Mouse (Mus musculus): Measurements from ENCODE around the gene Grm8. TPM values are rescaled to one million over a fixed set of nuclear protein-coding genes. Genes with fewer than 3 reads are reported as not detected.

Gene Grm8
- total RNA-seq, 2 experiments from 2014 or later: not detected

DNA sequence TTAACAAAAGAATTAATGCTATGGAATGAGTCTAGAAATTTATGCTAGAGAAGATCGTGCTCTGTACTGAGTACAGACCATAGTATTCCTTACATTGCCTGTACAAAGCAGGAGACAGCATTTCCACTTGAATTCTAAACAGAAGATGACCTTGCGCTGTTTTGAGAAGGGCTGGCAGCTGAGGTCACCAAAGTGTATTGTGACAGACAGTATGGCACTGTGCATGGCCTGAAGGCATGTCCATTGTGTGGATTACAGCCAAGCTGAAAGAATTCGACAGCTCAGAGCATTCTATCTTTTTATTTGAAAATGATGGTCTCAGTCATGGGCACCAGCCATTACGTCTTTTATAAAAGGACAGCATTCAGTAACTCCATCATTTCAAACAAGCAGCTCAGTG lies 517.5 kb downstream of the Grm8 start:
- no peak for DNase-seq

DNA sequence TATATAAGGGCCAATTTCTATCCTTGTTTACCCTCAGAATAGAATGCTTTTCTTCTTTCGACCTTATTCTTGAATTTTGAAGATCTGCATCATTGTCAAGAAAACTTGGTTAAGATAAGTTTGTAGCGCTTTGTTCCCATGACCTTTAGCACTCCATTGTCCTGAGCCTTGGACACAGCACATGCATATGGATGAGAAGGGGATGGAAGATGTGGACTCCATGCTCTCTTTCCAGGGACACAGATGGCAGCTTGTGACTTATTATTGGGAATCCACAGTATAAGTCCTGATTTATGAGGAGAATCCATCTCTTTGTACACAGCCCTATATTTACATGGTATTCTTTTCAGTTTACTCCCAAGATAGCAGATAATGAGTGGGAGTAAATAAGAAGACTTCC lies 554.5 kb downstream of the Grm8 start:
- no peak for DNase-seq

DNA sequence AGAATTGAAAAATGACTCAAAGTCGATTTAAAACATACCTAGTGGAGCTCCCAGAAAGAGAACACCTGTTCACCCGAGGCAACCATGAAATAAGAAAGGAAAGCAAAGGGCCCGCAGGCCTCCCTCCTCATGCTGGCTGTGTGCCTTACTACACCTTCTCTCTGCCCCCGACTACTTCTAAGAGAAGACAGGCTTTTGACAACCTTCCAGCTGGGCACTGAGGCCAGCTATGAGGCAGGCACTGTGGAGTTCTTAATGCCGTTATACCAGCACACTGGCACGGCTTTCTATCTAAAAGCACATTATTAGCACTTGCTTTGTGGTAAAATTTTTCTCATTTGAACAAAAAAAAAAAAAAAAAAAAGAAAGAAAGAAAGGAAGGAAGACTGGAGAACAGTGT lies 589.5 kb downstream of the Grm8 start:
- no peak for DNase-seq

DNA sequence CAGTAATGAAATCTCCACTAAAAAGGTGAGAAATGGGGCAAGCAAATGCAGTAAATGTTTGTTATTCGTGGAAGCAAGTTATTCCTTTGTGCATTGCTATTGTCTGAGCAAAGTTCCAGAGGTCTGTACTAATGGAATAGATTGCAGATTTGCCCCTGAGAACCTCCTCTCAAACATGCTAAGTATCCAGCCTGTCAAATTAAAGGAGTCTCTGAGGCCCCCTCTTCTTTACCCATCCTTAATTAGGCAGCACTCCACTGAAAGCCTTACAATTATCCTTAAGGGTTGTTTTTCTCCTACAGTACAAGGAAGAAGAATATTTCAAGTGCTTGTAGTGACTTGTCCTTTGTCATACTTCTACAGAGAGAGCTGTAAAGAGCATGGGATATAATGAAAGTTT lies 617.4 kb downstream of the Grm8 start:
- no peak for DNase-seq

DNA sequence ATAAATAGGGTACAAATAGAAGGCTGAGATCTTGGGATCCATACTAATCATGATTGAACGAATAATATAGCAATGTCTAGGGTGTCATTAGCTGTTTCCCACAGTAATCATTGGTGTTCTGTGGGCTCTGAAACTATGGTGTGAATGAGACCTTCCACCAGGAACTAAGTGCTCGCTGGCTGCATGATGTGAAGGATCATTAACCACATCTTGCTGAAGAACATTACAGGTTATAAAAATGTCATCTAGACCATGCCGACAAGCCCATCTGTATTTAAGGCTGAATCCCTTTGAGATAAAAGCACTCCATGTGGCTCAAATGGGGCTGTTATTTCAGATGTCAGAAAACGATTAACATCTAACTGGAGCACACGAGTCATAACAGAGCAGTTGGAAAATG lies 674.0 kb downstream of the Grm8 start:
- DNase-seq: no peak

DNA sequence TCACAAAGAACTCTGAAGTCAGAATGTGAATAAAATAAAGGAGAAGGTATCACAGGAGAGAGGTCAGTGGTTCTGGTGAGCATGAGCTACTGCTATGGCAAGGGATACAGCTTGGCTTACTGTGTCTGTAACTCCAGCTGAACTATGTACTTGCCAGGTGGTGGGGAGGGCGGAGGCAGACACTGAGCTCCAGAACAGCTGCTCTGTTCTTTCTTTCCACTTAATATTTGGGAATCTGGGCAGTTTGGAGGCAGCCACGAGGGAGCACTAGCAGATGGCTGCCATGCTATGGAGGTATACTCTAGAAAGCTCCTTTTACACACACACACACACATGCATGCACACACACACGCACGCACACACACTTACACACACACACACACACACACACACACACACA lies 726.5 kb downstream of the Grm8 start:
- DNase-seq: no peak

- no peak for DNase-seq
Measured at GRCm38 (mm10) chr6:27372416-27372815, 762.6 kb downstream of the Grm8 start.

DNA sequence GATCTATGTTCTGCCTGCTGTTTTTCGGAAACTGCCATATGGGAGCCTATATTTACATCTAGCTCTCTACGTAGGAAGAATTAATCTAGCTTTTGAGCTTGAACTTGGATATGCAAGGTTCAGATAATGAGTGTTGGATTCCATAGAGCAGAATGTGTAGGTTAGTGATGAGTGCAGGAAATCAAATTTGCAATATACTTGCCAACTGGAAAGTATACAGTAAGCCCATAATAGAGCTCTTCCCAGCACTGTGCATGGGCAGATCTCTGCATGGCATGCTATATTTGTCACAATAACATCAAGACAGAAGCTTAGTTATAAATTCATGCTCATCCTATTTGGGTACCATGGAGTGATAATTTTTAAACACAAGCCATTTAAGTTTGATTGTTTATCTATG lies 763.9 kb downstream of the Grm8 start:
- DNase-seq: no peak

GRCm38 (mm10) chr6:27363775-27364174 lies 771.2 kb downstream of the Grm8 start:
- DNase-seq: no peak

DNA sequence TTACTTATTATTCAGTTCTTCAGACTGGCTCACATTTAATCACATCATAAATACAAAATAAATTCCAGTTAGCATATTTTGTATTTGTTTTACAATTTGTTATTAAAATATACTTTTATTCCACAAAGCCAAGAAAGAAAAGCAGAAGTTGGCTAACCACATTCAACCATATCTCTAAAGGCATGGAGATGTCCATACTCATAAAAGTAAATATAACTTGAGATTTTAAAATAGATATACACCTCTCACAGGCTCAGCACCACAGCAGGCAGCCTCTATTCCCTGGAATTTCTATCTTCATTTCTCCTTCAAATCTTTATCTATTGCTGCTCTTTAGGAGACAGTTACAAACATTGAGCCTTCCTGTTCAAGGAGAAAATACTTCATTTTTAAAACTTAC lies 774.5 kb downstream of the Grm8 start:
- no peak for DNase-seq

- DNase-seq: no peak
Measured at GRCm38 (mm10) chr6:27351147-27351546, 783.8 kb downstream of the Grm8 start.

- no peak for DNase-seq
Measured at GRCm38 (mm10) chr6:27348272-27348671, 786.7 kb downstream of the Grm8 start.

DNA sequence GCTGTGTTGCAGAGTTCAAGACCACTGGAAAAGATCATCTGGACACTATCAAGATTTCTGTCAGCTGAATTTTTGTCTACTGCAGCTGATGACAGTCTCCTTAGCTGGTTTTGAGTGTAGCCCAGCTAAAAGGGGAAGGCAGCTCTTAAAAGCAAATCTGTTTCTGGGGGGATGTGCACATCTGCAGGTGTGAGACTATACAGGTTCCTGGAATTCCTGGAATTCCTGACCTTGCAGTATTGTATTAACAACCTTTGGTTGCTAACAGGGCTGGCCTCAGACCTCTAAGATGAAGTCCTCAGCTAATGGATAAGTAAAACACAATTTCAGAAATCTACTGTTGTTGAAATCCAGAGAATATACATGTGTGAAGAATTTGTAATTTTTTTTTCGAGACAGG lies 788.7 kb downstream of the Grm8 start:
- DNase-seq: no peak

- no peak for DNase-seq
Measured at GRCm38 (mm10) chr6:27340131-27340530, 794.8 kb downstream of the Grm8 start.

GRCm38 (mm10) chr6:27318575-27318974 lies 816.4 kb downstream of the Grm8 start:
- DNase-seq: no peak

GRCm38 (mm10) chr6:27317422-27317821 lies 817.6 kb downstream of the Grm8 start:
- DNase-seq: no peak

DNA sequence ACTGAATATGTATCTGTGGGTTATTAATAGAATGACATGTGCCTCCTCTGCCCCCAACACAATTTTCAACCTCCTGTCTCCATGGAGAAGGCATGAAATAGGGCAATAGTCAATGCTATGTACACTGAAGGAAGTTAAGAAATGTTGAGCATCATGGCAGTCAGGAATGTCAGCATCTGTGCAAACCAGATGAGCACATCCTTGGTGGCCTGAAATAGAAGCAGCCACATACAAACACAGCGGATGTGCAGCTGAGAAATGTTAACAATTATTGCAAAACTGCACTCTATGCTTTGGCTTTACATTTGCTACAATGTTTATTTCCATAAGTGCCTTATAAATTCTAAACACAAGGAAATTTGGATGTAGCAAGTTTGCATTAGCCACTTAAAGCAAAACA lies 819.0 kb downstream of the Grm8 start:
- no peak for DNase-seq

DNA sequence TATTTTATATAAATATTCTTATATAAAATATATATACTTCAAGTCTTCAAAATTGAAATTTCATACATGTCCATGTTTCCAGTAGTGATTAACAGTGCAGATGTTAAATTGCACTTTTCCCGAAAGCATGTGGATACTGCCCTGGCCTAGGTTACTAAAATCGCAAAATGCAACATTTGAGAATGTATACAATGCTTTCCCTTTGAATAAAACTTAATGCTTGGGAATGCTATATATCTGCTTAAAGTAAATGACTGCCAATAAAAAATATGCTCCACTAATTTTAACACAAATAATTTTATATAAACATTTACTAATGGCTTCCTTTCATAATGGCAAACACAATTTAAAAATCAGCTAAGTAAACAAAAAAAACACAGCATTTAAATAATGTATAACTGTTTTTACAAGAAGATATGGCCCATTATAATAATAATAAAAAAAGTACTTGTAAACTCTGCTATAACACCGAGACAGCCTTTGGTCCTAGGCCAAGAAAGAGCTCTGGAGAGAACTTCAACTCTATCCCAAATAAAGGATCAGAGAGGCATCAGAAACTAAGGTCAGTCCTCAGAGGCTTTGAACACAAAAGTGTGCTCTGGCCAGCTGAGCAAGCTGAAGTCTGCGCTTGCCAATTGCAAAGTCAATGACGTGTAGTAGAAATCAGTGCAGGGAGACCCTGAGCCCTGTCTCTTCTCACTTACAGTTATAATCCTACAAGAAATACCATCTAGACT lies 820.5 kb downstream of the Grm8 start:
- no peak for DNase-seq

GRCm38 (mm10) chr6:27310401-27310800 lies 824.6 kb downstream of the Grm8 start:
- DNase-seq: no peak

GRCm38 (mm10) chr6:27305351-27305750 lies 829.6 kb downstream of the Grm8 start:
- no peak for DNase-seq

GRCm38 (mm10) chr6:27264972-27265371 lies 870.0 kb downstream of the Grm8 start:
- DNase-seq: no peak

GRCm38 (mm10) chr6:27262611-27263010 lies 872.4 kb downstream of the Grm8 start:
- DNase-seq: no peak

DNA sequence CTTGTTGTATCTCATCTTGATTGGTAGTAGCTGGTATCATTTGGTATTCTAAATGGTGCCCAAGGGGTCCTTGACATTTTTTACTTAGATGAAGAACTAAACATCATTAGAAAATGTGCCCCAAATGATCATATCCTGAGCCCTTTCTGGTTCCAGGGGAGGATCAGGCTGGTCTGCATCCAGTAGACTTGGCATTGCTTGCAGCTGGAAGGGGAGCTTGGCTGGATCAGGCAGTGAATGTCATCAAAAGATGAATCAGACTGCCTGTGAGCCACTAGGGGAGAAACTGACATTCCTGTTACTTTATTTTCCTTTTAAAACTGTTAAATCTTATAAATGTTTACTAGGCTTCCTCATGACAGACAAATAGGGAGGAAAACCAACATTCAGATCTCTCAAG lies 894.6 kb downstream of the Grm8 start:
- DNase-seq: peak; percentile 17 to 29

DNA sequence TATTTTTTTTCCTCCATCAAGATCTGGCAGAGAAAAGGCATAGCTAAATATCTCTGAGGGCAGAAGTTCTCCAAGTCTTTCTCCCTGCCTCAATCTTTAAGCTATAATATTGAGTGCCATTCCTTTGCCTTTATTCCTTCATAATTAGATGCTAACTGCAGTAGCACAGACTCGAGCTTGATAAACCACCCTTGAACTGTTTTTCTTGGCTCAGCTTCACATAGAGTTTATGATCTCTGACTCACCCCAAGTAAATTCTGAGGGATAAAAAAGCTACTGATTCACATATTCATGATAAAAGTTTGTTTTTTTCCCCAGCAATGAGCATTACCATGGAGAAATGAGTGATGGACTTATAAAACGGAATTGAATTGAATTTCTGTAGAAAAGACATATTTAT lies 895.0 kb downstream of the Grm8 start:
- DNase-seq: no peak
